Mouse (Mus musculus): ENCODE data around the gene Phgdh.

DNA sequence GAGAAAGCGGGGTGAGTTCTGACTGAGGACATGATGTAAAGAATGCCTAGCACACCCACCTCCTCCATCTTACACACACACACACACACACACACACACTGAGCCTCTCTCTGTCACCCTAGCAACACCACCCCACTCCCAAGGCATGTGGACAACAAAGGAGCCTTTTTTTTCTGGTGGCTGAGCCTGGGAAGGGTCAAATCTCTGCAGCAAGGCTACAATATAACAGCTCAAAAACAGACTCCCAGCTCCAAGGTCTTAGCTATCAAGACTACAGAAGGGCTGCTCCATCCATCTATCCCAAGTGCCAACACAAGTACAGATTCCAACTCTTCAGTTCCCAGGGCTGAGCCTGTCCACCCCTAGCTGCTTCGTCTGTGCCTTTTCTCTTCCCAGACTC, 20.6 kb downstream of the Phgdh start:
- no peak for TF ChIP-seq CTCF (IDR thresholded peaks at IDR 0.05; ENCODE audit: low read depth, low read length)
- no peak for TF ChIP-seq POLR2AphosphoS5 (IDR thresholded peaks at IDR 0.05; ENCODE audit: insufficient replicate concordance, low read depth, low read length)
- no peak for TF ChIP-seq TAL1 (conservative IDR thresholded peaks at IDR 0.05; ENCODE audit: low read depth, low read length)
- TF ChIP-seq GATA1 (IDR thresholded peaks at IDR 0.05; ENCODE audit: borderline replicate concordance, low read length), result no peak
- no peak for TF ChIP-seq GATA2 (IDR thresholded peaks at IDR 0.05; ENCODE audit: borderline replicate concordance, low read depth, low read length)
